Mouse (Mus musculus): ENCODE data around the gene Atp6ap1l. TPM values are rescaled to one million over a fixed set of nuclear protein-coding genes. Genes with fewer than 3 reads are reported as not detected.

Atp6ap1l gene
- total and polyA plus RNA-seq, 3 experiments = not detected

GRCm38 (mm10) chr13:90894819-90895218 lies 10.3 kb downstream of the Atp6ap1l start:
- Histone ChIP-seq H3K36me3 (replicated peaks) (no peaks in the 10 kb centered on the region), H3K9me3 (replicated peaks) (no peaks in the 10 kb centered on the region), H3K4me1 (ENCODE audit: insufficient read depth, low read depth, low read length) (peaks cover 4% of the 10 kb centered on the region; the same call in 1 of the 2 replicates), H3K27me3 (ENCODE audit: insufficient read depth, low read length) (peaks cover 7% of the 10 kb centered on the region), H3K4me3 (ENCODE audit: low read depth, low read length) (no peak overlapping the region)
- TF ChIP-seq CTCF (IDR thresholded peaks at IDR 0.05; ENCODE audit: low read depth, low read length) (no peak), TAL1 (conservative IDR thresholded peaks at IDR 0.05; ENCODE audit: low read depth, low read length) (no peak), POLR2AphosphoS5 (IDR thresholded peaks at IDR 0.05; ENCODE audit: insufficient replicate concordance, low read depth, low read length) (no peak)
- DNase-seq (ENCODE audit: low spot score) (no peak), ATAC-seq (ENCODE audit: extremely low read depth, insufficient number of reproducible peaks, low FRiP score, poor library complexity, severe bottlenecking) (no peak)

GRCm38 (mm10) chr13:90890111-90890510 lies 15.0 kb downstream of the Atp6ap1l start:
- no peaks in the 10 kb centered on the region for H3K9me3 ChIP-seq (replicated peaks)
- peak; percentile 15; the same call in 1 of the 2 replicates for ATAC-seq (ENCODE audit: extremely low read depth, insufficient number of reproducible peaks, low FRiP score, poor library complexity, severe bottlenecking)
- no peak overlapping the region for H3K4me3 ChIP-seq (ENCODE audit: low read depth, low read length)
- no peak for TF ChIP-seq TAL1 (conservative IDR thresholded peaks at IDR 0.05; ENCODE audit: low read depth, low read length)
- TF ChIP-seq POLR2AphosphoS5 (IDR thresholded peaks at IDR 0.05; ENCODE audit: insufficient replicate concordance, low read depth, low read length) = no peak
- no peak for TF ChIP-seq GATA1 (IDR thresholded peaks at IDR 0.05; ENCODE audit: borderline replicate concordance, low read length)
- no peak for TF ChIP-seq CTCF (IDR thresholded peaks at IDR 0.05; ENCODE audit: low read depth, low read length)
- TF ChIP-seq GATA2 (IDR thresholded peaks at IDR 0.05; ENCODE audit: borderline replicate concordance, low read depth, low read length) = no peak
- DNase-seq (ENCODE audit: low spot score) = no peak
- peaks cover 4% of the 10 kb centered on the region; the same call in 1 of the 2 replicates for H3K4me1 ChIP-seq (ENCODE audit: insufficient read depth, low read depth, low read length)
- no peaks in the 10 kb centered on the region for H3K36me3 ChIP-seq (replicated peaks)
- H3K27me3 ChIP-seq (ENCODE audit: insufficient read depth, low read length) = peaks cover 13% of the 10 kb centered on the region; the same call in 1 of the 2 replicates

- H3K4me1 ChIP-seq (ENCODE audit: insufficient read depth, low read depth, low read length) = peaks cover 4% of the 10 kb centered on the region; the same call in 1 of the 2 replicates
- no peak overlapping the region for H3K4me3 ChIP-seq (ENCODE audit: low read depth, low read length)
- no peak for DNase-seq (ENCODE audit: low spot score)
- TF ChIP-seq POLR2AphosphoS5 (IDR thresholded peaks at IDR 0.05; ENCODE audit: insufficient replicate concordance, low read depth, low read length) (no peak), TAL1 (conservative IDR thresholded peaks at IDR 0.05; ENCODE audit: low read depth, low read length) (no peak), GATA1 (IDR thresholded peaks at IDR 0.05; ENCODE audit: borderline replicate concordance, low read length) (no peak), GATA2 (IDR thresholded peaks at IDR 0.05; ENCODE audit: borderline replicate concordance, low read depth, low read length) (no peak), CTCF (IDR thresholded peaks at IDR 0.05; ENCODE audit: low read depth, low read length) (no peak)
- ATAC-seq (ENCODE audit: extremely low read depth, insufficient number of reproducible peaks, low FRiP score, poor library complexity, severe bottlenecking) = no peak
- H3K9me3 ChIP-seq (replicated peaks) = no peaks in the 10 kb centered on the region
- H3K27me3 ChIP-seq (ENCODE audit: insufficient read depth, low read length) = peaks cover 14% of the 10 kb centered on the region
- no peaks in the 10 kb centered on the region for H3K36me3 ChIP-seq (replicated peaks)
Measured at GRCm38 (mm10) chr13:90886568-90886983, 18.6 kb downstream of the Atp6ap1l start.

- Histone ChIP-seq H3K4me3 (ENCODE audit: low read depth, low read length) (no peak overlapping the region), H3K4me1 (ENCODE audit: insufficient read depth, low read depth, low read length) (peaks cover 4% of the 10 kb centered on the region; the same call in 1 of the 2 replicates), H3K9me3 (replicated peaks) (no peaks in the 10 kb centered on the region), H3K36me3 (replicated peaks) (no peaks in the 10 kb centered on the region), H3K27me3 (ENCODE audit: insufficient read depth, low read length) (peaks cover 18% of the 10 kb centered on the region)
- DNase-seq (ENCODE audit: low spot score) (no peak), ATAC-seq (ENCODE audit: extremely low read depth, insufficient number of reproducible peaks, low FRiP score, poor library complexity, severe bottlenecking) (no peak)
- no peak for TF ChIP-seq POLR2AphosphoS5 (IDR thresholded peaks at IDR 0.05; ENCODE audit: insufficient replicate concordance, low read depth, low read length)
- no peak for TF ChIP-seq GATA1 (IDR thresholded peaks at IDR 0.05; ENCODE audit: borderline replicate concordance, low read length)
- no peak for TF ChIP-seq CTCF (IDR thresholded peaks at IDR 0.05; ENCODE audit: low read depth, low read length)
- no peak for TF ChIP-seq GATA2 (IDR thresholded peaks at IDR 0.05; ENCODE audit: borderline replicate concordance, low read depth, low read length)
- no peak for TF ChIP-seq TAL1 (conservative IDR thresholded peaks at IDR 0.05; ENCODE audit: low read depth, low read length)
Measured at GRCm38 (mm10) chr13:90885856-90886532, 19.2 kb downstream of the Atp6ap1l start.

GRCm38 (mm10) chr13:90881727-90882429 lies 23.3 kb downstream of the Atp6ap1l start:
- H3K36me3 ChIP-seq (replicated peaks) = no peaks in the 10 kb centered on the region
- H3K9me3 ChIP-seq (replicated peaks) = no peaks in the 10 kb centered on the region
- no peak for ATAC-seq (ENCODE audit: extremely low read depth, insufficient number of reproducible peaks, low FRiP score, poor library complexity, severe bottlenecking)
- H3K4me1 ChIP-seq (ENCODE audit: insufficient read depth, low read depth, low read length) = no peaks in the 10 kb centered on the region; the same call in 1 of the 2 replicates
- H3K27me3 ChIP-seq (ENCODE audit: insufficient read depth, low read length) = peaks cover 15% of the 10 kb centered on the region
- H3K4me3 ChIP-seq (ENCODE audit: low read depth, low read length) = no peak overlapping the region
- no peak for DNase-seq (ENCODE audit: low spot score)
- TF ChIP-seq POLR2AphosphoS5 (IDR thresholded peaks at IDR 0.05; ENCODE audit: insufficient replicate concordance, low read depth, low read length) (no peak), TAL1 (conservative IDR thresholded peaks at IDR 0.05; ENCODE audit: low read depth, low read length) (no peak)

- 0 out of 2 replicates have a peak, but pooled peaks cover 10% of the 10 kb centered on the region for H3K27me3 ChIP-seq (ENCODE audit: insufficient read depth, low read length)
- no peak for TF ChIP-seq GATA2 (IDR thresholded peaks at IDR 0.05; ENCODE audit: borderline replicate concordance, low read depth, low read length)
- no peak for TF ChIP-seq GATA1 (IDR thresholded peaks at IDR 0.05; ENCODE audit: borderline replicate concordance, low read length)
- TF ChIP-seq POLR2AphosphoS5 (IDR thresholded peaks at IDR 0.05; ENCODE audit: insufficient replicate concordance, low read depth, low read length) = no peak
- no peak for TF ChIP-seq TAL1 (conservative IDR thresholded peaks at IDR 0.05; ENCODE audit: low read depth, low read length)
- no peak for TF ChIP-seq CTCF (IDR thresholded peaks at IDR 0.05; ENCODE audit: low read depth, low read length)
- no peak for ATAC-seq (ENCODE audit: extremely low read depth, insufficient number of reproducible peaks, low FRiP score, poor library complexity, severe bottlenecking)
- peaks cover 14% of the 10 kb centered on the region for H3K9me3 ChIP-seq (replicated peaks)
- no peak overlapping the region for H3K4me3 ChIP-seq (ENCODE audit: low read depth, low read length)
- no peak for DNase-seq (ENCODE audit: low spot score)
- no peaks in the 10 kb centered on the region for H3K36me3 ChIP-seq (replicated peaks)
- no peaks in the 10 kb centered on the region for H3K4me1 ChIP-seq (ENCODE audit: insufficient read depth, low read depth, low read length)
Measured at GRCm38 (mm10) chr13:90871579-90871978, 33.6 kb downstream of the Atp6ap1l start.
